Mouse (Mus musculus): ENCODE data around the gene Htt.

Htt gene

DNA sequence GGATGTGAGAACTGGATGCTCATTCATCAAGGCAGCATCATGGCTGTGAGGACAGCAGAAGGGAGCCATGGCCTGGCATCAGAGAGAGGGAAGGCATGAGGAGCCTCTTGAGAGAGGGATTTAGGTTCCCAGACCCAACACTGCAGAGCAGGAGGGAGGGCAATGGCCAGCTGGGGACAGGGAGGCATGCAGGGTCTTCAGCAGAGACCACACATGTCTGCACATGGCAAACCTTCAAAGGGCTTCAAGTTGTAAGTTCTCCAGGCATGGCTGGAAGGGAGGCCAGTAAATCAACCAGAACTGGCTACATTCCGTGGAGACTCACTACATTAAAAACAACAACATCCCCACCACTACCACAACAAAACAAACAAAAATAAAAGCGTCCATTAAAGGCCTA lies 169.6 kb downstream of the Htt start:
- no peak for DNase-seq (ENCODE audit: low read depth, low spot score)

DNA sequence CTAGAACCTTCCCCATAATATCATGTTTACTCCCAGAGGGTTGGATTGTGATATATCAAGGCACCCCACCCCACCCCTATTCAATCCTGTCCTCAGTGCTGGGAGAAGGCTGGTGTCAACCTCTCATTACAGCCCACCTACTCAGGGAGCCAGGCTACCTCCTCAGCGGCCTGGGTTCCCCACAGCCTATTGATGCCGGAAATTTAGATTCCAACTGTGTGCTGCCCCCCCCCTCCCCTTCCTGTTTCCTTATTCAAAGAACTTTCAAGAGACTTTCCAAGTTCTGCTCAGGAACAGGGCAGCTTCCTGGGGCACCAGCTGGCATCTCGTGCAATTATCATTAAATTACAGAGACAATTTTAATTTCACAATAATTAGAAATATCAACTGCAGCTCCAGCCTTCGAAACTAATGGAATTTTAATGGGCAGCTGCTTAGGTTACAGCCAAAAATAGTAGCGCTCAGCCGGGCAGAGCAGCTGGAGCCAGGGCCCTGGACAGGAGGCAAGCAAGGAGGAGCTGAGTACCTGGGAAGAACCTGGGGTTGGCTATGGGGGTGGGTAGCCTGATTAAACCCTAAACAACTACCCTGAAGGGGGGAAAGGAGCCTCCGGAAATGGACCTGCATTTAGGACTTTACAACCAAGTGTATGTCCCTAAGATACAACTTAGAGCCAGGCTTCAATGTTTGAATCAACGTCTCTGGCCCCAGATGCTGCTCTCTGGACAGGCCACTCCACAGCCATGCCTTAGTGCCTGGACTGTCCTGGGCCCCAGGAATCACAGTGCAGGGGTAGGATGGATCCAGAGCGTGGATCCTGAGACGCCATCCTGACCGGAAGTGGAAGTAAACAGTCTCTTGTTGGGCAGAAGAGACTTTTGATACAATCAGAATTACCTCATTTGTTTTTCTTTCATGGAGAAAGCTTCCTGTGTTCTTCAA lies 170.2 kb downstream of the Htt start:
- DNase-seq (ENCODE audit: low read depth, low spot score) = no peak

DNA sequence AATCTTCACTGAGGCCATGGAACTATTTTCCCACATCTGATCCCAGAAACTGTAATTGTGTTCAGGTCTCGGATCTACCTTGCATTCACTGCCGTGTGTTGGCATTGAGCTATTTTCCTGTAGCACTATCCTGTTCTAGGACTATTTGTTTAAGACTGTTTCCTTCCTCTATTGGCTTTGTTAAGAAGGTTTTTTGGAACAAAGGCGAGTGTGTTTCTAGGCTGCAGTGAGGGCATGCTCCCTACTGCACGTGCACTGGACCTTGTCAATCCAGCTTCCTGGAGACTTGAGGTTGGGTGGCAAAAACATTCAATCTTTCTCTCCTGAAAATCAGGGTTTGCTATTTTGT lies 170.9 kb downstream of the Htt start:
- DNase-seq (ENCODE audit: low read depth, low spot score) = no peak

GRCm38 (mm10) chr5:34933461-34933860 lies 171.9 kb downstream of the Htt start:
- peak; percentile 70 for DNase-seq (ENCODE audit: low read depth, low spot score)

DNA sequence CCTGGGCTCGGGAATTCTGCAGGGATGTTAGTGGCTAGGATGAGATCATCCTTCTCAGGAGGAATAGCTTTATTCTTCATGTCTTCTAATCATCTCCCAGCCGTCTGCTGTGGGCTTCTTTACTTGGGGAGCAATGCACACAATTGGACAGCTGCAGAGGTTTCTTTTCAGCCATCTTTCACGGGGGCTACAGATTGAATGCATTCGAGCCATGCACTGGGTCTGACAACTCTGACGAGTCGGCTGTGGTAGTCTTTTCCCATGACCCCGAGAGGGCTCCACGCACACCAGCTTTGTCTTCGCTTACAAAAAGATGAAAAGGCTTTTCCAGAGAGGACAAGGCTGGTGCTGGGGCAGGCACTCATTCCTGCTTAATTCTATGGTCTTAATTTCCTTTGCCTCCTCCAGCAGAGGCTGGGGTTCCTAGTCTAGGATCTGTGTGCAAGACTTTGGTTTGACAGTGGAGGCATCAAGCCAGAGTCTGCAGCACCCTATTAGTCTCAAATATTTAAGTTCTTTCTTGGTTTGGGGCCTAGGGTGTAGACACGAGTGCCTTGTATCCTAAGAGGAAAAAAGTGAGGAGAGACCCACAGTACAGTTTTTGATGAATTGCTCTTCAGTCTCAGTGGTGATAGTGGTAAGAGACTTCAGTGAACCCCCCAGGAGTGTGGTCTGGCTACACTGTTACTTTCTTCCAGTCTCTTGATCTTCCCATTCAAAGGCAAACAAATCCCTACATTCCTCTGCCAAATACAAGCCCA lies 180.3 kb downstream of the Htt start:
- no peak for DNase-seq (ENCODE audit: low read depth, low spot score)

GRCm38 (mm10) chr5:34943428-34943827 lies 181.9 kb downstream of the Htt start:
- DNase-seq (ENCODE audit: low read depth, low spot score) = no peak

GRCm38 (mm10) chr5:34948861-34949760 lies 187.6 kb downstream of the Htt start, which contains the start of gene Rgs12:
Gene Rgs12, plus strand, starts transcription at chr5:34949445.
- DNase-seq (ENCODE audit: low read depth, low spot score) = peak; percentile 88

GRCm38 (mm10) chr5:34949769-34950211 lies 188.2 kb downstream of the Htt start:
- DNase-seq (ENCODE audit: low read depth, low spot score) = peak; percentile 12

DNA sequence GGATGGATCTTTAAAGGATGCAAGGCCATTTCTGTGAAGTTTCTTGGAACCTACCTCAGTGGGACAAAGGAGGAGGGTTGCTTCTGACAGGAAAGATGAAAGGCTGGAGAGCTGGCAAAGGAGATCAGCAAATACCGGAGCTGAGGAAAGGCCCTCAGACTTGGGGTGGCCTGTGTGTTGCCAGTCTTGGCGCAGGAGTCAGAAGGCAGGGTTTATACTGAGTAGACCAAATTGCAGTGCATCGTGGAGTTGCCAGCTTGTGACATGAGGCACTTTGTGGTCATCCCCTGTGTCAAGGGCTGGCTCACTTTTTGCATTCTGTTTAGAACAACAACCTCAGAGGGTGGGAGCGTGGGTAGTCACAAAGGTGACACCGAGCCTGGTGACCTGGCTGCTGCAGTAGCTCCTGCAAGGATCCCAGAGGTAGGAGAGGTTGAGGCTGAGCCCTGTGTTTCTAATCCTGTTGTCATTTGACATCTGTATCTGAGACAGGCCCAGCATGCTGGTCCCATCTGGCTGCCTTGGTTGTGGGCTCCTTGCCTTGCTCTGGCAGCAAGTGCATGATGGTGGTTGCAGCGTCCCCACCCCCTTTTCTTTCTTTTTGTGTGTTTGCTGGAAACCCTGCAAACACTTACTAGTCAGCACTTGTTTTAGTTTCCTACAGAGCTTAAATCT lies 189.1 kb downstream of the Htt start:
- no peak for DNase-seq (ENCODE audit: low read depth, low spot score)

DNA sequence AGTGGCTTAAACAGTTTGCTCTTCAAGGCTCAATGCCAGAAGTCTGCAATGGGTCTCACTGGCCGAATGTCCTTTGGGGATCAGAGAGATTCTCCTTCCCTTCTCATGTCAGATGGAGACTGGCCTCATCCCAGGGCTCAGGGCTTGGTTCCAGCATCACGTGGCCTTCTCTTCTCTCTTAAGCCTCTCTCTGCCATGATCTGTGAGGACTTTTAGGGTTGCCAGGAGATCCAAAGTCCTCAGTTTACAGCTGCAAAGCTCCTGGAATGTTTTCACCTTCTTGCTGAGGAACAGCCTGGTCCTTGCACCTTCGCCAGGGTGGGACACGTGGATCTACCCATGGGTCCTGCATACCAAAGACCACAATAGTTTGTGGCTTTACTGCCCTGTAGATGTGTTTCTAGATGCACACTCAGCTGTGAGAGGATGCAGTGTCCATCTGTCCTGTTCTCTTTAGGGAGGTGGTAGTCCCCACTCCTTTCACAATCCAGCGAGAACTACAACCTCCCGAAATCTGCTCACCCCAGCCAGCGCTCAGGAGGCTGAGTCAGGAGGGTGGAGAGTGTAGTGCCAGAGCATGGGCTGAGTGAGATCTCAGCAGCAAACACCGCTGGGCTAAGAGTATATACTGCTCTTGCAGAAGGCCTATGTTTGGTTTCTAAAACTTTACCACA lies 189.8 kb downstream of the Htt start:
- DNase-seq (ENCODE audit: low read depth, low spot score) = no peak

DNA sequence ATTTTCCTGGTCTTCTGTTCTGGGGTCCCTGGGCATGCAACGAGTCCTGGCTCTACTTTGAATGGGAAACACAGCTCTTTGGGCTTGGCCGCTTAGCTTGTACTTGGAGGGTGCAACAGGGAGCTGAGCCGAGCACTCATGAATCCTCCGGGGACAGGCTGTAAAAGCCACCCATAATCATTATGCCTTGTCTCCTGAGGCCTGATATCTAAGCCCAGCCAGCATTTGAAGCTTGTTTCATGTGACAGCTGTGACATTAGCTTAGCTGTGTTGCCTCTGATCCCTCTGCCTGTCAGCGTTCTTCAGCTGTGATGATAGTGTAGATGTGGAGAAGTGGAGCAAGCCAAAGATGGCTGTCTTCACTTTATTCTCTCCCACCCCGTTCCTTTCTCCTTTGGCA lies 193.0 kb downstream of the Htt start:
- no peak for DNase-seq (ENCODE audit: low read depth, low spot score)

DNA sequence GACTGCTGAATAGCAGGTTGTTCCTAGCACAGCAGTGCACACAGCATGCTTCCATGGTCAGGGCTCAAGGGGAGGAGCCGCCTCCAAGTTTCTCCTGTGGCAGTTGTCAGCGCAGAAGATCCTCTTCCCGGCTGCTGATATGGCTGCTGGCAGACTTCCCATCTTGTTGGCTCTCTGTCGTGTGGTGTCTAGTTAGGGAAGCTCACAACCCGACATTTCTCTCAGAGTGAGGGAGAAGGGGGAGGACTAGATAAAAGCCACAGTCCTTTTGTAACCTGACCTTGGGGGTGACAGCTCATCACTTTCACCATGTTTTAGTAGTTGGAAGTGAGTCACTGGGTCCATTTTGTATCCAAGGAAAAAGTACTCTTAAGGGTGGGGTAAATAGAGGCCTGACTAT lies 194.1 kb downstream of the Htt start:
- DNase-seq (ENCODE audit: low read depth, low spot score) = no peak

GRCm38 (mm10) chr5:34956151-34956550 lies 194.6 kb downstream of the Htt start:
- DNase-seq (ENCODE audit: low read depth, low spot score) = no peak

DNA sequence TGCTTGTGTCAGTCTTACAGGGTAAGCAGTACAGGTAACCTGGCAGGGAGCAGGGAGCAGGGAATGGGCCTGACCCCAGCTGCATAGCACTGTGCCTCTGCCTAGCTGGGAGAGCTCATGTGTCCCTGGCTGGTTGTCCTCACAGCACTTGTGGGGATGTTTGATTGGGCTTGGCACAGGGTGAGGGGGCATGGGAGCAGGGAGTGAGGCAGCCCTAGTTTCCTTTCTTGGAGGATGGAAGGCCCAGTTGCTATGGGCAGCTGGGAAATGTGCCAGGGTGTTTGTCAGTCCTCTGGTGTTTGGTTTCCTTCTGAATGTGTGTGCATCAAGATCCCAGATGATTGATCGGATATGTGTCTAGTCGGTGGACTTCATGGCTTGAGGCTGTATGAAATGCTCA lies 195.5 kb downstream of the Htt start:
- no peak for DNase-seq (ENCODE audit: low read depth, low spot score)

GRCm38 (mm10) chr5:34960021-34960420 lies 198.5 kb downstream of the Htt start:
- DNase-seq (ENCODE audit: low read depth, low spot score) = no peak

Data from ZHBTc4 (cell line).